Mouse (Mus musculus) embryonic facial prominence, embryonic 11.5 days (tissue): ENCODE results near the gene Tpp1. TPM values are rescaled to one million over a fixed set of nuclear protein-coding genes. Genes with fewer than 3 reads are reported as not detected.
A peak's percentile ranks its signal among the peaks of the same experiment; 100 is the strongest.

Experiments used
- ATAC-seq: fragments of 200-750 bp; cut with Nextera tagmentation; replicated peaks from 2 replicates; pipeline ENCODE4 v1.8.0; 2017; ENCODE audit warnings: low read depth; ENCODE audit not compliant: insufficient number of reproducible peaks, low FRiP score, low TSS enrichment
- DNase-seq: peaks from one replicate; pipeline ENCODE4 v3.0.0-alpha.2; 2015; ENCODE audit warnings: low spot score
- H3K27ac ChIP-seq: fragments of 300-500 bp; sonication (generic); replicated peaks from 2 replicates; pipeline ENCODE4 v1.5.1; 2014; ENCODE audit warnings: mild to moderate bottlenecking, low read depth, low read length, control low read depth
- H3K27me3 ChIP-seq: fragments of 300-500 bp; sonication (generic); 2 replicates; pipeline ENCODE4 v1.6.1; 2014; ENCODE audit warnings: mild to moderate bottlenecking, low read length, moderate library complexity, mixed read lengths; ENCODE audit not compliant: control insufficient read depth, insufficient read depth
- H3K36me3 ChIP-seq: fragments of 300-500 bp; sonication (generic); replicated peaks from 2 replicates; pipeline ENCODE4 v1.6.1; 2014; ENCODE audit warnings: low read depth, mild to moderate bottlenecking, low read length, moderate library complexity, mixed read lengths; ENCODE audit not compliant: control insufficient read depth, insufficient read depth
- H3K4me1 ChIP-seq: fragments of 300-500 bp; sonication (generic); 2 replicates; pipeline ENCODE4 v1.6.1; 2014; ENCODE audit warnings: low read length, mixed read lengths; ENCODE audit not compliant: control insufficient read depth, insufficient read depth
- H3K4me2 ChIP-seq: fragments of 300-500 bp; sonication (generic); 2 replicates; pipeline ENCODE4 v1.6.1; 2014; ENCODE audit warnings: low read depth, mild to moderate bottlenecking, control low read depth, low read length, moderate library complexity
- H3K4me3 ChIP-seq: fragments of 300-500 bp; sonication (generic); 2 replicates; pipeline ENCODE4 v1.5.1; 2014; ENCODE audit warnings: low read depth, low read length, control low read depth
- H3K9ac ChIP-seq: fragments of 300-500 bp; sonication (generic); replicated peaks from 2 replicates; pipeline ENCODE4 v1.6.1; 2014; ENCODE audit warnings: mild to moderate bottlenecking, control low read depth, low read length
- H3K9me3 ChIP-seq: fragments of 300-500 bp; sonication (generic); replicated peaks from 2 replicates; pipeline ENCODE4 v1.6.1; 2016; ENCODE audit warnings: mild to moderate bottlenecking, low read length, inconsistent platforms, mixed read lengths; ENCODE audit not compliant: control insufficient read depth
- WGBS: fragments of 180-500 bp; shearing (Covaris S2); extraction: QIAGEN DNeasy Blood & Tissue Kit; methylation state at CpG from one replicate; pipeline ENCODE4 v1.1.7; 2014; 5-methylcytosine and 5-hydroxymethylcytosine counted together
- polyA plus RNA-seq: library from polyadenylated mRNA; unstranded; fragments of >200 nt; fragmentation: Nextera tagmentation; extraction: Ambion mirVana; gene quantifications from 2 replicates; pipeline ENCODE4 v1.2.1, GENCODE M21; 2014

Gene Tpp1
- 38.1 and 42.6 TPM in 2 replicates for polyA plus RNA-seq

DNA sequence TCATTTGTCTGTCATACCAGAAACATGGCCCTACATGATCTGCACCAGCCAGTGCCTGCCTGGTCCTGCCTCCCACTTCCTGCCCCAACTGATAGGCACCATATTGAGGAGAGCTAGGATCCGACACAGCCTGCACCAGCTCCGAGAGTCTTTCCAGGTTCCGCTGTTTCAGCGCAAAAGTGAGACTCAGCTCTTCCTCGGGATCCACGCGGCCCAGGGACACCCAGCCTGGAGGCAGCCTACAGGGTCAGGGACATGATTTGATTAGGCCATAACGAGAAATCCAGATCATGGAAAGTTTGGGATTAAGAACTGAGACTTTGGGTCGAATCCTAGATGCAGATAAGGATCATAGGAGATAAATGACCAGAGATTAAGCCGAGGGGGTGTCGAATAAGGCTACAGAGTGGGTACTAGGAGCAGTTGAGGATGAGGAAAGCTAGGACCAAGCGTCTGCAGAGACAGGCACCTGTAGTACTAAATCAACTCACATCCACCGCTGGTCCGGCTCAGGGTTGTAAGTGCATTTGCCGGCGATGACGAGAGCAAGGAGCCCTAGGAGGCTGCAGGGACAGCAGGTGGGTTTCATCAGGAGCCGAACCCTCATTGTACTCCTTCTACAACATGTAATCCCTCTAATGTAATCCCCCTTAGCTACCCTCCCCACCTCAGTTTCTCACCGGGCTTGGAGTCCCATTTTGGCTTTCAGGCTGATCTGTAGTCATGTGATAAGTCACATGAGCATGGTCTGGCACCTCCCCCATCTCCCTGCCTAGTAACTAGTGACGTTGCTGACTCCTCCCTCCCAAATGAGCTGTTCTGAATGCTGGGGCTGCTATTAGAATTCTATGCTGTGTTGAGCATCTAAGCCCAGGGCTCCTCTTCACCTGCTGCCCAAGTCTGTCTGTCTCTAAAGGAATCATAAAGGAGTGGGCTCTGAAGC is at the start of gene Tpp1:
Gene Tpp1 (minus strand): TSS at position 745 of the 943 bp plus-strand sequence.
- Histone ChIP-seq H3K27ac (no peak within 1 kb of the TSS), H3K27me3 (no peaks in the 10 kb centered on the region), H3K9ac (peak within 1 kb of the TSS; percentile 67), H3K36me3 (peaks cover 2% of the 10 kb centered on the region), H3K9me3 (no peaks in the 10 kb centered on the region), H3K4me3 (peak within 1 kb of the TSS; percentile 51), H3K4me1 (no peaks in the 10 kb centered on the region), H3K4me2 (peak within 1 kb of the TSS; percentile 66)
- ATAC-seq = peak; percentile 83
- peak; percentile 92 for DNase-seq
- WGBS = 24% methylated on average over 20 of the region's 20 CpGs

DNA sequence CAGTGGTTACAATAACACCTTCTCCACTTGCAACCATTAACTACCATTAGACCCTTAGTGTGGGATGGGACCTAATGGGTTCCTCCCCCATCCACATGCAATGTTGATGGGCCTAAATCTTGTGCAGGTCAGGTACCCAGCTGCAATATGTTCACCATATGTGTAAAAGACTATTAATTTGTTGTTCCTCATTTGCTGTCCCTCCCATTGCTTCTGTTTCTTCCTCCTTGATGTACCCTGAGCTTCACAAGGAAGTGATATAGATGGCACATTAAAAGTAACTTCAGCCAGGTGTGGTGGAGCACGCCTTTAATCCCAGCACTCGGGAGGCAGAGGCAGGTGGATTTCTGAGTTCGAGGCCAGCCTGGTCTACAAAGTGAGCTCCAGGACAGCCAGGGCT is 44.9 kb upstream of the Tpp1 start:
- Histone ChIP-seq H3K27ac (no peak overlapping the region), H3K9me3 (no peaks in the 10 kb centered on the region), H3K27me3 (no peaks in the 10 kb centered on the region), H3K4me3 (no peak overlapping the region), H3K36me3 (no peaks in the 10 kb centered on the region), H3K9ac (no peak overlapping the region), H3K4me2 (no peak overlapping the region), H3K4me1 (no peaks in the 10 kb centered on the region)
- ATAC-seq = no peak
- DNase-seq = no peak
- 88% methylated on average over 3 of the region's 3 CpGs for WGBS

DNA sequence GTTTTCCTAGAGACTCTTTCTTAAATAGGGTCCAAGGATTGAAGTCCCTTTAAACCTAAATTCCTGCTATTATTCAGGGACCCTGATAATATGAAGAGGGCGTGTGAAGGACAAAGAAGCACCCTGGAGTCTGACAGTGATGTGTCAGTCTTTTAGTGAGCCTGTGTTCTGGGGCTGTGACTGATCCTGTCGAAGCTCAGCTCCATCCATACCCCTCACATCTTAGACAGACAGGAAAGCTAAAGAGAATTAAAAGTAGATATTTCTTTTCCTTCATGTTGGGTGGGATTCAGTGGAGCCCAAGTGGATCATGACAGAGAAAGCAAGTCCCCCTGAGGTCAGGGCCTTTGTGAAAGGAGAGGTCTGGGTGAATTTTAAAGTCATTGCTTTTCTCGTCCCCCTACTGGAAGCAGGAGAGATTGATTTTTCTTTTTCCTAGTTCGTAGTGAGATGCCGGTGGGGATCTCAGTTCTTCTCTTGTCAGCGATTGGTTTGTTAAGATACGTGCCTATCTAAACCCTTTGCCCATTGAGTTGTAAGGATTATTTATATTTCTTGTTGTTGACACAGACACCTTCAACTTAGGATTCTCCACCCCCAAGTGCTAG is 43.8 kb upstream of the Tpp1 start:
- Histone ChIP-seq H3K27ac (no peak overlapping the region), H3K4me1 (no peaks in the 10 kb centered on the region)
- DNase-seq = peak; percentile 45

DNA sequence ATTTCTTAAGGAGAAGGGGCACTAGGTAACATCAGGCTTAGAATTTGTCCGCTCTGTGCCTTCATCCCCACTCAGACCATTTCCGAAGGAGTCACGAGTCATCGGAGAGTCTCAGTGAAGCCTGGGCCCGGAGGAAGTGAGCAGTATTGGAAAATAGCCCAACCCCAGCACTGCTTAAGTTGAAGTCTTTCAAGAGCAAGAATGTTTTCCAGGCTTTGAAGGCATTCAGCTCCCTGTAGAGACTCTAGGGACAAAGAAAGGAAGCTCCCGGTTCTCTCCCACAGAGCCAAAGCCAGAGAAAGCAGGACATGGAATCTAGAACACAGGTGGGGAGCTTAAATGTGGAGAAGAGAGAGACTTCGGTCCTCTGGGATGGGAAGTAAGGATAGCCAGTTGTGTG is 41.7 kb upstream of the Tpp1 start:
- DNase-seq = no peak
- Histone ChIP-seq H3K4me3 (no peak overlapping the region), H3K4me2 (no peak overlapping the region), H3K27ac (no peak overlapping the region), H3K9ac (no peak overlapping the region), H3K36me3 (no peaks in the 10 kb centered on the region), H3K9me3 (no peaks in the 10 kb centered on the region), H3K4me1 (no peaks in the 10 kb centered on the region), H3K27me3 (no peaks in the 10 kb centered on the region)
- WGBS = 85% methylated on average over 7 of the region's 7 CpGs
- no peak for ATAC-seq

More for the DNA sequence above, 43.8 kb upstream of the Tpp1 start:
- ATAC-seq = no peak
- no peak overlapping the region for H3K4me2 ChIP-seq
- no peaks in the 10 kb centered on the region for H3K27me3 ChIP-seq
- H3K4me3 ChIP-seq = no peak overlapping the region
- 20% methylated on average over 7 of the region's 7 CpGs for WGBS
- H3K9ac ChIP-seq = no peak overlapping the region
- no peaks in the 10 kb centered on the region for H3K9me3 ChIP-seq
- H3K36me3 ChIP-seq = no peaks in the 10 kb centered on the region

DNA sequence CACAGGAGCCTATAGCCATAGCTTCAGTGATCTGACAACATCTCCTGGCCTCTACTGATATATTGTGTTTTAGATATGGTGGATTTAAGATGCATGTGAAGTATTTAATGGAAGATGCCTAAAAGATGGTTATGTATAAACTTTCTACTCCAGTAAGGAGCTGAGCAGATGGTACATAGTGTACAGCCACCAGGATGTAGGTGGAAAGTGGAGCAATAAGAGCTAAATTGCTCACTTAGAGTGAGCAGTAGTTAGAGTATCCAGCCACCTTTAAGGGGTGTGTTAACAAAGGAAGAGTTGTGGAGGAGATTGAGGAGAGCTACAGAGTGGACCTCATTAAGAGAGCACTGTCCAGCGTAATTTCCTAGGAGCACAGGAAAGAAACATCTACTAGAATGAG is 39.1 kb upstream of the Tpp1 start:
- WGBS = 85% methylated on average over 1 of the region's 1 CpGs
- no peak overlapping the region for H3K9ac ChIP-seq
- no peak for ATAC-seq

DNA sequence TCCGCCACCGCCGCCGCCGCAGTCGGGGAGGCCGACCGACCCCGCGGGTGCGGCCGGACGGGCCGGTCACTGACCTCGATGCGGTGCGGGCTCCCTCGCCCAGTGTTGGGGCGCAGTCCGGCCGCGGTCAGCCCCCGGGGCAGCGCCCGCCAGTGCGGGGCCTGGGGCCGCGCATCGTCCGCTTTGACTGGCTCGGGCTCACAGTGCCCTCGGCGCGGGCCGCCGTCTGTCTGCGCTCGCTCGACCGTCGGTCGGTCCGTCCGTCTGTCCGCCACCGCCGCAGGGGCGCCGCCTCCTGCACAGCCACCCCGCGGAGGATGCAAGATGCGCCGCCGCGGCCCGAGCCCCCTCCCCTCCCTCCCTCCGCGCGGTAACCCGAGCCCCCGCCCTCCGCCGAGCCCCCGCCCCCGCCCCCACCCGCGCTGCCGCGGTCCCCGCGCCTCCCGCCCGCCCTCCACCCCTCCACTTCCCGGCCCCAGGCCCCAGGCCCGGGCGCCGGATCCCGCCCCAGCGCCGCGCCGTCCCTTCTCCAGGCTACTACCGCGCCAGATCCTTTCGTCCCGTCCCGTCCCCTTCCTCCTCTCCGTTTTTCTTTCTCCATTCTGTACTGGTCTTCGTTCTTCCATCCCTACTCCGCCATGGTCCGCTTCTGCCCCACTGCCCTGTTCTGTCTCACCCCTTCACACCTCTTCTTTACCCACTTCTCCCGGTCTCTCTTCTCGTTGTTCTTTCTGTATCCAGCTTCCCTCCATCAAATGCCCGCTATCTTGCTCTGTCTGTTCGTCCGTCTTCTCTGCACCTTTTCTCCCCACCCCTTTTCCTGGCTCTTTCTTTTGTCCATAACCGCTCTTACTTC is 35.5 kb upstream of the Tpp1 start, which contains the start of gene Dchs1:
Gene Dchs1 (minus strand): TSS at position 370 of the 856 bp plus-strand sequence.
- ATAC-seq (peak; percentile 82), DNase-seq (peak; percentile 70)
- Histone ChIP-seq H3K4me1 (peaks cover 3% of the 10 kb centered on the region), H3K9ac (peak within 1 kb of the TSS; percentile 99), H3K36me3 (no peaks in the 10 kb centered on the region), H3K4me3 (peak within 1 kb of the TSS; percentile 94), H3K27me3 (no peaks in the 10 kb centered on the region), H3K9me3 (no peaks in the 10 kb centered on the region), H3K4me2 (peak within 1 kb of the TSS; percentile 73), H3K27ac (peak within 1 kb of the TSS; percentile 95)
- WGBS = 1% methylated on average over 31 of the region's 97 CpGs

More for the DNA sequence above, 39.1 kb upstream of the Tpp1 start:
- Histone ChIP-seq H3K4me1 (no peaks in the 10 kb centered on the region; the same call in 1 of the 2 replicates), H3K9me3 (no peaks in the 10 kb centered on the region), H3K27ac (no peak overlapping the region), H3K4me2 (no peak overlapping the region), H3K36me3 (no peaks in the 10 kb centered on the region), H3K4me3 (no peak overlapping the region), H3K27me3 (no peaks in the 10 kb centered on the region)
- no peak for DNase-seq

- DNase-seq (peak; percentile 37), ATAC-seq (peak; percentile 74)
- no peaks in the 10 kb centered on the region; the same call in 1 of the 2 replicates for H3K36me3 ChIP-seq
- 4% methylated on average over 20 of the region's 20 CpGs for WGBS
- H3K9ac ChIP-seq = peak overlapping the region; percentile 99
- no peaks in the 10 kb centered on the region for H3K27me3 ChIP-seq
- peaks cover 3% of the 10 kb centered on the region for H3K4me1 ChIP-seq
- no peaks in the 10 kb centered on the region for H3K9me3 ChIP-seq
- peak overlapping the region; percentile 73 for H3K4me2 ChIP-seq
- H3K4me3 ChIP-seq = peak overlapping the region; percentile 94
- H3K27ac ChIP-seq = peak overlapping the region; percentile 95
Measured at GRCm38 (mm10) chr7:105786506-105787284, 34.7 kb upstream of the Tpp1 start.
